Mouse (Mus musculus) layer of hippocampus, adult 8-10 months (tissue): Measurements from ENCODE around the gene Gpam. TPM values are rescaled to one million over a fixed set of nuclear protein-coding genes. Genes with fewer than 3 reads are reported as not detected.

Experiments
- DNase-seq, 2 experiments: peaks; one replicate each; pipeline ENCODE4 v3.0.0; 2022; ENCODE audit warnings: low spot score in 2 of 2
- total RNA-seq, 4 experiments: library from RNA; stranded (reverse); gene quantifications; 2 replicates each; pipeline ENCODE4 v1.2.4; 2022

Gpam gene
- total RNA-seq, 4 experiments from 2014 or later: 47.2 to 72.0 (median 60.2) TPM

- DNase-seq: peak; percentile 57 to 70
Measured at GRCm38 (mm10) chr19:55103081-55103830, 23.8 kb downstream of the Gpam start.

GRCm38 (mm10) chr19:55101659-55102058, 25.4 kb downstream of the Gpam start:
- DNase-seq: no peak

- no peak for DNase-seq
Measured at GRCm38 (mm10) chr19:55100227-55101140, 26.6 kb downstream of the Gpam start.

GRCm38 (mm10) chr19:55099184-55100160, 27.6 kb downstream of the Gpam start:
- peak; percentile 66 to 76 for DNase-seq

- DNase-seq: peak; percentile 33 to 46
Measured at GRCm38 (mm10) chr19:55098409-55099183, 28.4 kb downstream of the Gpam start.

GRCm38 (mm10) chr19:55097396-55097967, 29.6 kb downstream of the Gpam start:
- DNase-seq: no peak

GRCm38 (mm10) chr19:55096666-55097065, 30.4 kb downstream of the Gpam start:
- DNase-seq: no peak

GRCm38 (mm10) chr19:55095547-55095946, 31.5 kb downstream of the Gpam start:
- DNase-seq: no peak

GRCm38 (mm10) chr19:55091602-55092413, 35.2 kb downstream of the Gpam start:
- DNase-seq: peak in 1 of 2 experiments; percentile 55

GRCm38 (mm10) chr19:55090885-55091284, 36.2 kb downstream of the Gpam start:
- no peak for DNase-seq

- no peak for DNase-seq
Measured at GRCm38 (mm10) chr19:55090142-55090541, 36.9 kb downstream of the Gpam start.

GRCm38 (mm10) chr19:55087776-55088175, 39.3 kb downstream of the Gpam start:
- no peak for DNase-seq

- DNase-seq: no peak
Measured at GRCm38 (mm10) chr19:55085857-55086185, 41.2 kb downstream of the Gpam start.

- no peak for DNase-seq
Measured at GRCm38 (mm10) chr19:55084971-55085856, 41.8 kb downstream of the Gpam start.

- DNase-seq: no peak
Measured at GRCm38 (mm10) chr19:55076822-55077221, 50.2 kb downstream of the Gpam start.

- no peak for DNase-seq
Measured at GRCm38 (mm10) chr19:55073004-55073403, 54.0 kb downstream of the Gpam start.

- DNase-seq: no peak
Measured at GRCm38 (mm10) chr19:55069054-55069453, 58.0 kb downstream of the Gpam start.

- no peak for DNase-seq
Measured at GRCm38 (mm10) chr19:55063272-55063671, 63.8 kb downstream of the Gpam start.
